Mouse (Mus musculus): Measurements from ENCODE around the gene Cyp24a1. TPM values are rescaled to one million over a fixed set of nuclear protein-coding genes. Genes with fewer than 3 reads are reported as not detected.

Gene Cyp24a1
- total and polyA plus RNA-seq, 3 experiments = 0.01 TPM; not detected in 2

GRCm38 (mm10) chr2:170482019-170482540 is 14.9 kb downstream of the Cyp24a1 start:
- DNase-seq (ENCODE audit: low read depth, low spot score) = no peak
- Histone ChIP-seq H3K9ac (ENCODE audit: control insufficient read depth, low read depth, low read length, poor library complexity, severe bottlenecking) (no peak overlapping the region), H3K27ac (ENCODE audit: control insufficient read depth, low read depth, low read length) (no peak overlapping the region), H3K36me3 (ENCODE audit: control insufficient read depth in 1 of 2, insufficient read depth in 2 of 2, low read length in 2 of 2) (no peaks in the 10 kb centered on the region), H3K4me1 (ENCODE audit: control insufficient read depth in 1 of 2, insufficient read depth in 2 of 2, low read length in 2 of 2) (no peaks in the 10 kb centered on the region), H3K4me3 (ENCODE audit: control insufficient read depth in 1 of 2, insufficient read depth in 1 of 2, low read depth in 2 of 2, low read length in 2 of 2) (no peak overlapping the region), H3K79me2 (ENCODE audit: control insufficient read depth, insufficient read depth, low read length, poor library complexity) (no peaks in the 10 kb centered on the region), H3K9me3 (replicated peaks; ENCODE audit: insufficient read depth, low read length) (no peaks in the 10 kb centered on the region), H3K27me3 (ENCODE audit: control insufficient read depth in 1 of 2, insufficient read depth in 2 of 2, low read length in 2 of 2) (no peaks in the 10 kb centered on the region)
- TF ChIP-seq E2F4 (IDR thresholded peaks at IDR 0.05; ENCODE audit: borderline replicate concordance, low read depth, low read length) (no peak), MXI1 (IDR thresholded peaks at IDR 0.05; ENCODE audit: low read depth, low read length) (no peak), ZKSCAN1 (IDR thresholded peaks at IDR 0.05; ENCODE audit: low read depth, low read length) (no peak), KAT2A (conservative IDR thresholded peaks at IDR 0.05; ENCODE audit: low read depth, low read length) (no peak), CHD2 (IDR thresholded peaks at IDR 0.05; ENCODE audit: low read length) (no peak)

GRCm38 (mm10) chr2:170476643-170477042 is 20.3 kb downstream of the Cyp24a1 start:
- H3K27me3 ChIP-seq (ENCODE audit: control insufficient read depth in 1 of 2, insufficient read depth in 2 of 2, low read length in 2 of 2) = no peaks in the 10 kb centered on the region
- H3K36me3 ChIP-seq (ENCODE audit: control insufficient read depth in 1 of 2, insufficient read depth in 2 of 2, low read length in 2 of 2) = no peaks in the 10 kb centered on the region
- no peaks in the 10 kb centered on the region for H3K9me3 ChIP-seq (replicated peaks; ENCODE audit: insufficient read depth, low read length)
- no peak for TF ChIP-seq SIN3A (IDR thresholded peaks at IDR 0.05; ENCODE audit: low read length)
- no peak for TF ChIP-seq POLR2AphosphoS2 (IDR thresholded peaks at IDR 0.05; ENCODE audit: low read length)
- TF ChIP-seq RAD21 (IDR thresholded peaks at IDR 0.05; ENCODE audit: low read depth, low read length) = no peak
- no peak for TF ChIP-seq CTCF (IDR thresholded peaks at IDR 0.05 in 2 of 3, conservative IDR thresholded peaks at IDR 0.05 in 1 of 3; ENCODE audit: control insufficient read depth in 1 of 3, insufficient read depth in 1 of 3, low read depth in 2 of 3, low read length in 3 of 3, poor library complexity in 1 of 3, severe bottlenecking in 1 of 3)
- TF ChIP-seq MXI1 (IDR thresholded peaks at IDR 0.05; ENCODE audit: low read depth, low read length) = no peak
- TF ChIP-seq MAX (IDR thresholded peaks at IDR 0.05; ENCODE audit: low read length) = no peak
- no peak for TF ChIP-seq KAT2A (conservative IDR thresholded peaks at IDR 0.05; ENCODE audit: low read depth, low read length)
- H3K79me2 ChIP-seq (ENCODE audit: control insufficient read depth, insufficient read depth, low read length, poor library complexity) = no peaks in the 10 kb centered on the region
- no peaks in the 10 kb centered on the region for H3K4me1 ChIP-seq (ENCODE audit: control insufficient read depth in 1 of 2, insufficient read depth in 2 of 2, low read length in 2 of 2)
- H3K9ac ChIP-seq (ENCODE audit: control insufficient read depth, low read depth, low read length, poor library complexity, severe bottlenecking) = no peak overlapping the region
- H3K4me3 ChIP-seq (ENCODE audit: control insufficient read depth in 1 of 2, insufficient read depth in 1 of 2, low read depth in 2 of 2, low read length in 2 of 2) = no peak overlapping the region
- no peak for DNase-seq (ENCODE audit: low read depth, low spot score)
- no peak overlapping the region for H3K27ac ChIP-seq (ENCODE audit: control insufficient read depth, low read depth, low read length)

GRCm38 (mm10) chr2:170476215-170476614 is 20.7 kb downstream of the Cyp24a1 start:
- no peaks in the 10 kb centered on the region for H3K9me3 ChIP-seq (replicated peaks; ENCODE audit: insufficient read depth, low read length)
- H3K9ac ChIP-seq (ENCODE audit: control insufficient read depth, low read depth, low read length, poor library complexity, severe bottlenecking) = no peak overlapping the region
- H3K79me2 ChIP-seq (ENCODE audit: control insufficient read depth, insufficient read depth, low read length, poor library complexity) = no peaks in the 10 kb centered on the region
- no peak overlapping the region for H3K27ac ChIP-seq (ENCODE audit: control insufficient read depth, low read depth, low read length)
- DNase-seq (ENCODE audit: low read depth, low spot score) = no peak
- H3K4me3 ChIP-seq (ENCODE audit: control insufficient read depth in 1 of 2, insufficient read depth in 1 of 2, low read depth in 2 of 2, low read length in 2 of 2) = no peak overlapping the region
- no peaks in the 10 kb centered on the region for H3K4me1 ChIP-seq (ENCODE audit: control insufficient read depth in 1 of 2, insufficient read depth in 2 of 2, low read length in 2 of 2)
- TF ChIP-seq SMC3 (IDR thresholded peaks at IDR 0.05; ENCODE audit: low read depth, low read length) = peak; percentile 20; the same call in 1 of the 2 replicates
- no peak for TF ChIP-seq ZC3H11A (IDR thresholded peaks at IDR 0.05; ENCODE audit: low read depth, low read length)
- TF ChIP-seq MEF2A (IDR thresholded peaks at IDR 0.05; ENCODE audit: extremely low read depth, insufficient replicate concordance, low read depth, low read length, poor library complexity, severe bottlenecking) = no peak
- TF ChIP-seq CTCF (IDR thresholded peaks at IDR 0.05 in 2 of 3, conservative IDR thresholded peaks at IDR 0.05 in 1 of 3; ENCODE audit: control insufficient read depth in 1 of 3, insufficient read depth in 1 of 3, low read depth in 2 of 3, low read length in 3 of 3, poor library complexity in 1 of 3, severe bottlenecking in 1 of 3) = peak in 2 of 3 experiments; percentile 10 to 34; a peak in 2 of 6 replicates
- no peaks in the 10 kb centered on the region for H3K27me3 ChIP-seq (ENCODE audit: control insufficient read depth in 1 of 2, insufficient read depth in 2 of 2, low read length in 2 of 2)
- no peaks in the 10 kb centered on the region for H3K36me3 ChIP-seq (ENCODE audit: control insufficient read depth in 1 of 2, insufficient read depth in 2 of 2, low read length in 2 of 2)

Data from MEL (cell line).